8 mouse cellular contexts compared by ENCODE assay signal in genomic region chrX:161961176-161961575, GRCm38 (mm10).
DNase-seq lines count a peak whose midpoint lies in the region; ATAC-seq lines count a peak whose summit lies in the region.

No protein-coding gene starts in this region.

- DNase-seq in forebrain, embryonic 10.5 days (ENCODE audit: extremely low spot score, low spot score) = no peak
- DNase-seq in 3134 (ENCODE audit: extremely low read depth, insufficient read length, low spot score) = peak; percentile 39
- peak; percentile 91 for DNase-seq in cerebellum, adult 9-11 months
- DNase-seq in lung, postnatal 14 days = peak; percentile 59
- DNase-seq in natural killer cell, adult 2 months (ENCODE audit: low spot score in 2 of 2) = no peak

- H3K4me2 ChIP-seq in forebrain, embryonic 13.5 days = no peak overlapping the region
- no peak overlapping the region for H3K4me2 ChIP-seq in intestine, embryonic 16.5 days (ENCODE audit: low read depth, low read length)

- no peak overlapping the region for H3K4me3 ChIP-seq in forebrain, embryonic 13.5 days
- H3K4me3 ChIP-seq in forebrain, embryonic 10.5 days = no peak overlapping the region
- H3K4me3 ChIP-seq in intestine, embryonic 16.5 days (ENCODE audit: low read length) = no peak overlapping the region

- H3K9me3 ChIP-seq in forebrain, embryonic 13.5 days (replicated peaks) = no peaks in the 10 kb centered on the region
- H3K9me3 ChIP-seq in forebrain, embryonic 10.5 days = no peaks in the 10 kb centered on the region
- H3K9me3 ChIP-seq in intestine, embryonic 16.5 days (ENCODE audit: control insufficient read depth, low read length) = no peaks in the 10 kb centered on the region

- H3K27me3 ChIP-seq in forebrain, embryonic 13.5 days = peaks cover 7% of the 10 kb centered on the region; the same call in 1 of the 2 replicates
- H3K27me3 ChIP-seq in forebrain, embryonic 10.5 days (ENCODE audit: poor library complexity, severe bottlenecking) = peaks cover 94% of the 10 kb centered on the region
- no peaks in the 10 kb centered on the region for H3K27me3 ChIP-seq in intestine, embryonic 16.5 days (replicated peaks; ENCODE audit: control insufficient read depth, insufficient read depth, low read length)

- 0 out of 2 replicates have a peak, but pooled peaks have one; percentile 55 for ATAC-seq in forebrain, embryonic 13.5 days
- peak; percentile 36 for ATAC-seq in intestine, embryonic 16.5 days
- no peak for ATAC-seq in megakaryocyte progenitor cell, adult 5-6 weeks (replicated peaks; ENCODE audit: poor library complexity)

- no peaks in the 10 kb centered on the region for H3K36me3 ChIP-seq in forebrain, embryonic 13.5 days (ENCODE audit: poor library complexity, severe bottlenecking)
- no peaks in the 10 kb centered on the region for H3K36me3 ChIP-seq in forebrain, embryonic 10.5 days (replicated peaks)
- H3K36me3 ChIP-seq in intestine, embryonic 16.5 days (ENCODE audit: control insufficient read depth, insufficient read depth, low read length) = no peaks in the 10 kb centered on the region

- no peak overlapping the region for H3K9ac ChIP-seq in forebrain, embryonic 13.5 days
- no peak overlapping the region for H3K9ac ChIP-seq in intestine, embryonic 16.5 days (ENCODE audit: low read depth, low read length)

- no peak overlapping the region for H3K27ac ChIP-seq in forebrain, embryonic 13.5 days
- H3K27ac ChIP-seq in forebrain, embryonic 10.5 days = no peak overlapping the region
- H3K27ac ChIP-seq in intestine, embryonic 16.5 days (ENCODE audit: low read length) = no peak overlapping the region

- 45% methylated on average over 4 of the region's 4 CpGs for WGBS in forebrain, embryonic 13.5 days
- 65% methylated on average over 4 of the region's 4 CpGs for WGBS in forebrain, embryonic 10.5 days
- WGBS in intestine, embryonic 16.5 days = 36% methylated on average over 4 of the region's 4 CpGs

- peaks cover 11% of the 10 kb centered on the region; the same call in 1 of the 2 replicates for H3K4me1 ChIP-seq in forebrain, embryonic 13.5 days
- no peaks in the 10 kb centered on the region for H3K4me1 ChIP-seq in forebrain, embryonic 10.5 days
- no peaks in the 10 kb centered on the region for H3K4me1 ChIP-seq in intestine, embryonic 16.5 days (ENCODE audit: control insufficient read depth, insufficient read depth, low read length)

Comparison
In these comparisons a context has a peak if more than half of its experiments do, and no peak if none do; other contexts are left out.
1. DNase-seq: peak in 3134 (single experiment), cerebellum, adult 9-11 months (single experiment) and lung, postnatal 14 days (single experiment); none in forebrain, embryonic 10.5 days (single experiment) and natural killer cell, adult 2 months (0 of 2).